Mouse (Mus musculus) inflammation-experienced regulatory T-cells, adult 6 months (primary cell): ENCODE data around the gene Stac3. TPM values are rescaled to one million over a fixed set of nuclear protein-coding genes. Genes with fewer than 3 reads are reported as not detected.

Experiments
- ATAC-seq: one replicate; pipeline ENCODE4 v1.8.0; 2017
- polyA plus RNA-seq, 3 experiments: library from polyadenylated mRNA; unstranded; fragments of 100-300 nt; shearing (Covaris generic); gene quantifications; one replicate each; pipeline ENCODE4 v1.2.1; 2017

Stac3 gene
- polyA plus RNA-seq, 3 experiments from 2014 or later, result 0.35 TPM; not detected in 2

DNA sequence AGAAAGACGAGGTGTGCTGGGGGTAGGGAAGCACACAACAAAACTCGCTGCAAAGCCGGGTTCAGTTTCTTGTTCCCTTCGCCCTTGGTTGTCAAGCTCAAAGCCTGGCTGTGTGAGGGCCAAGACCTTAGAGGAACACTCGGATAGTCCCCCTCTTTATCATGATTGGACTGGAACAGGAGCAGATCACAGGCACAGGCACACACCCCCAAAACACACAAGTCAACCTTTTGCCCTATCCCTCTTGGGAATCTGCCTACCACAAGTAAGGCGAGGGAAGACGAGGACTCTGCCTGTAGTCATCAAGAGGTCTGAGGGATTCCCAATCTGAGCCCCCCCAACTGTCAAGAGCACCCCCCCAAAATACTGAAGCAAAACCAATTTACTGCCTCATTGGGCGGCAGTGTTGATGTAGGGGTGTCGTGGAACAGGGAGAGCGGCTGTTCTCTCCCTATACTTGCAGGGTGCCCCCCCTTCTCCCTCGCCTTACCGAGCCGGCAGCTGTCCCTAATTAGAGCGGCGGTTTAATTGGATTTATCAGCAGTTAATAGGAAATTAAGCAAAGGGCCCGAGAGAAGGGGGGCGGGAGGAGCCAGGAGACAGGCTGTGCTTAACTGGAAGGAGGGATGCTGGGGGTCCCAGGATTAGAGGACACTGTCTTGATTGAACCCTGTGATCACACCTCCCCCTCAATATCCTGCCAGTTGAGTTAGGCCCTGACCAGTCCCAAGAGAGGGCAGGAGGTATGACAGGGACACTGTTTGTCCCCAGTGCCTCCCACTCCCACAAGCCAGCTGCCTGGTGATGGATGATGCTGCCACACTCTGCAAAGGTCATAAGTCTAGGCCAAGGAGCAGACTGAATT is 8.6 kb downstream of the Stac3 start:
- no peak for ATAC-seq

GRCm38 (mm10) chr10:127510895-127511617 is 9.6 kb downstream of the Stac3 start:
- ATAC-seq, result no peak

DNA sequence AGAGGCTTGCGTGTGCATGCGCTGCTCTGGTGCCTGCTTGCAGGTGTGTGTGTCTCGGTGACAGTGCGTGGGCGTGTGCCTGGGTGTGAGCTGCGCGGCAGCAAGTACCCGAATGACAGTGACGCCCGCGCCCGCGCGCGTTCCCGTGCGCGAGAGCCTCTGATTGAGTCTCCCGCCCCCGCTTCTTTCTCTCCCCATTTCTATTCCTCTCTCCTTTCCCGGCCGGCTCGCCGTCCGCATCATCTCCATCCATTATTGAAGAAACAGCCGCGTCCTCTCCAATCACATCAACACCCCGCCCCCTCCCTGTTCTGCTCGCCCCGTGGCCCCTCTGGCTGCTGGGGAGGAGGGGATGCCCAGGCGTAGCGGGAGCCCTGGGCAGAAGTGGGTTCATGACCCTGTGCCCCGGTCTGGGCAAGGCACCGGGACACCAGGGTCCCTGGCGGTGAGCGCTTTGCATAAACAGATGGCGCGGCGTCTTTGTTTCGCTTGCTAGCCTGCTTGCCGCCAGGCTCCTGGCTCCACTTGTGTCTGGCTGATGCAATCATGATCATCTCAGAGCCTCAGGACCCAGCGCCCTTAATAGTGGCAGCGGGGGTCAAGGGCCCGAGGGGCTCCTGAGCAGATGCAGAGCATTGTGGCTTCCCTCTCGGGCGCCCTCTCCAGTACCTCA is 10.3 kb downstream of the Stac3 start:
- ATAC-seq, result peak; percentile 19

GRCm38 (mm10) chr10:127512307-127512666 is 10.8 kb downstream of the Stac3 start:
- ATAC-seq, result peak; percentile 7

DNA sequence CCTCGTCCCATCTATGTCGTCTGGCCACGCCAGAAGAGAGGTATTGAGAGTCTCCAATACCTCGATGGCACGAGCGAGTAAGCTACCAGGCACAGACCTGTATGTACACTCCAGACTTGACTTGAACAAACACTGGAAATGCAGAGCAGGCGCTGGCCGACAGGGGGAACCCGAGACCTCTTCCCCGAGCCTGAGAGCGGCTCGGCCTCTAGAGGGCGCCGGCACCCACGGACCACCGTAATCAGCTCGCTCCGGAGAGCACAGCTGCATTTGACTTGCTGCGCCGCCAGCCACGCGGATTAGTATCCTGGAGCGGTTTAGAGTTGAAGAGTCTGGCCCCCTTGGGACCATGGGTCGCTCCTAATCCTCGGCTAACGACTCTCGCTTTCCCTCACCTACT is 11.3 kb downstream of the Stac3 start:
- ATAC-seq, result peak; percentile 80

DNA sequence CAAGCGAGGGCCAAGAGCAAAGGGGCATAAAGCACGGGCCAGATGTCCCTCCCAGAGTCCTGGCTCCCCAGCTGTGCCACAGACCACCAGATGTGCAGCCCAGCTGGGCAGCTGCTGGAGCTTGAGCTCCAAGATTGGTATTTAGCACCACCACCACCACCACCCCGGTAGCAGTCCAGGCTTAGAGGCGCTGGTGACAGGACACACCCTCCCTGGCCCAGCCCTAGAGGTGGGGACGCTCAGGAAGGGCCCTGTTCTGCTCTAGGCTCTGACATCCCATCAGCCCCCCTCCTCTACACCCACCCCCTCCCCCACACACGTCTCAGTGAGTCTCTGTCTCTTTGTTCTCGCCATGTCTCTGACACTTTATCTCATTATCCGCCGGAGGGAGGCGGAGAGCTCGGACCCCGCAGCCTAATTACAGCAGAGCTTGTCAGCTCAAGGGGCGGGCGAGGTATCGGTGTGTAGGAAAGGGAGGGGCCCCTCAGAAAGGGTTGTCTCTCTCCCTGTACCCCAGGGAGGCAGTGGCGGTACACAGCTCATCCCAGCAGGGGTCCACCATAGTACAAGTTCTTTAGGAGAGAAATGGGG is 12.1 kb downstream of the Stac3 start:
- no peak for ATAC-seq

- ATAC-seq, result no peak
These were observed 12.7 kb downstream of the Stac3 start for GRCm38 (mm10) chr10:127514111-127514698.

DNA sequence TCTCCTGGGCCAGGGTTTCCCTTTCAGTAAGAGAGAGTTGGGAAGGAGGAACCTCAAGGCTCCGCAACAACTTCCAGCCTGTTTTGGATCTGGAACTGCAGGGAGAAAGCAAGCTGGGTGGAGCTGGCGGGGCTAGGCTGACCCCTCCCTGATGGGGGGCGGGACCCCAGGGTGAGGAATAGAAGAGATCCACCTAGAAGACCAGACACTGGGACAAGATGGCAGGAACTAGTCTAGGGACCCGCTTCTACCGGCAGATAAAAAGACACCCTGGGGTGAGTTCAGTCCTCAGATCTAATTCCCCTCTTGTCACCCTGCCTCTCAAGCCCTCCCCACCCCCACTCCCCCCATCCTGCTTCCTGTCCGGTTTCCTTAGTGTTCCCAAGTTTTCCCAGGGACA is 13.3 kb downstream of the Stac3 start, which contains the start of gene Ndufa4l2:
Ndufa4l2 (plus strand) TSS at position 204 of the 400 bp plus-strand sequence.
- ATAC-seq, result no peak

- no peak for ATAC-seq
These were observed 13.9 kb downstream of the Stac3 start for GRCm38 (mm10) chr10:127515271-127515982.

DNA sequence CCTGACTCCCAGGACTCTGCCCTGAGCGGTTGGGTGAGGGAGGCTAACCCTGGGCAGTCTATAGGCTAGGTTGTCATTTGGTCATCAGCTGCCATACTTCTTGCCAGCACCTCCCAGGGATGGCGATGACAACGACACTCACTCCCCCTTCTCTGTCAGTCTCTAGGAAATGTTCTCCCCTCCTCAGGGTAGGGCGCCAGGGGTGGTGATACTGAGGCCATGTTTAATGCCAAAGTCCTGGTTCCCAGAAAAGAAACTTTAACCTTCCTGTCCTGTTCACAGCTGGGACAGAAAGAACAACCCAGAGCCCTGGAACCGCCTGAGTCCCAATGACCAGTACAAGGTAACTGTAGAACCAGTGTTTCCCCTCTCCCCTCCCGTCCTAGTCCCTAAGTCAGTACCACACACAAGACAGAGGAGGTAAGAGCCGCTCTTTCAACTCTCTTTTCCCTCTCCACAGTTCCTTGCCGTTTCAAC is 14.5 kb downstream of the Stac3 start:
- no peak for ATAC-seq

- ATAC-seq, result no peak
These were observed 15.2 kb downstream of the Stac3 start for GRCm38 (mm10) chr10:127516576-127517260.

DNA sequence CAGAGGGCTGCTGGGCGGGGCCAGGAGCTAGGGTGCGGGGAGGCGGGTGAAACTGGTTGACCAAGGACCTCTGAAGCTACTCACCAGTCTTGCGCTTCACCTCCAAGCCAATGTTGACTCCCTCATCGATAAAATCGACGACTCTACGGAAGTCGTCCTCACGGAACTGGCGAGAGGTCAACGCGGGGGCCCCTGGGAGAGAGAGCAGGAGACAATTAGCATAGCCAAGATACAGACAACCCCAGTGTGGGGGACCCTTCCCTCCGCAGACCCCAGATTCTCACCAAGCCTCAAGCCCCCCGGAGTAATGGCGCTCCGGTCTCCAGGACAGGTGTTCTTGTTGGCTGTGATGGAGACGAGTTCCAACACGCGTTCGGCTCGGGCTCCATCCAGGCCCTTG is 16.5 kb downstream of the Stac3 start:
- ATAC-seq, result no peak

DNA sequence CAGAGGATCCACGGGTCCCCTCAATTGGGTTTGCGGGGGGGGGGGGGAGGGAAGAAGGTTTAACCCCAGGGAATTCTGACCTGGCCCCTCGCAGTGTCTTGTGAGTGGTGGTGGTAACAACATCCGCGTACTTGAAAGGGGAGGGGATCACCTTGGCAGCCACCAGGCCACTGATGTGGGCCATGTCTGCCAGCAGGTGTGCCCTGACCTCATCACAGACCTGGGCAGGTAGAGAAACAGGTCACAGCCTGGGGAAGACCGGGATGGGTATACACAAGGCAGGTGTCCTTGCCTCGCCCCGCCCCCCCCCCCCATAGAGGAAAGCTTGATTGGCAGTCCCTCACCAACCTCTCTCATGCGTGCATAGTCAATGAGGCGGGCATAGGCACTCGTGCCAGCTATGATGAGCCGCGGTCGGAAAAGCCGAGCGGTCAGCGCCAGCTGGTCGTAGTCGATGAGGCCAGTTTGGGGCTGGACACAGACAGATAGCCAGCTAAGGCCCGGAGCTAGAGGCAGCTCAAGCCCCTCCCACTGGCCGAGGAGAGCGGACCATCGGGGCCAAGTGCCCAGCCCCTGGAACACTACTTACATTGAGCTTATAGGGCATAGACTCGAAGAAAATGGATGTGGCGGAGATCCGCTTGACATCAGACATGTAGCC is 17.7 kb downstream of the Stac3 start:
- ATAC-seq, result no peak

DNA sequence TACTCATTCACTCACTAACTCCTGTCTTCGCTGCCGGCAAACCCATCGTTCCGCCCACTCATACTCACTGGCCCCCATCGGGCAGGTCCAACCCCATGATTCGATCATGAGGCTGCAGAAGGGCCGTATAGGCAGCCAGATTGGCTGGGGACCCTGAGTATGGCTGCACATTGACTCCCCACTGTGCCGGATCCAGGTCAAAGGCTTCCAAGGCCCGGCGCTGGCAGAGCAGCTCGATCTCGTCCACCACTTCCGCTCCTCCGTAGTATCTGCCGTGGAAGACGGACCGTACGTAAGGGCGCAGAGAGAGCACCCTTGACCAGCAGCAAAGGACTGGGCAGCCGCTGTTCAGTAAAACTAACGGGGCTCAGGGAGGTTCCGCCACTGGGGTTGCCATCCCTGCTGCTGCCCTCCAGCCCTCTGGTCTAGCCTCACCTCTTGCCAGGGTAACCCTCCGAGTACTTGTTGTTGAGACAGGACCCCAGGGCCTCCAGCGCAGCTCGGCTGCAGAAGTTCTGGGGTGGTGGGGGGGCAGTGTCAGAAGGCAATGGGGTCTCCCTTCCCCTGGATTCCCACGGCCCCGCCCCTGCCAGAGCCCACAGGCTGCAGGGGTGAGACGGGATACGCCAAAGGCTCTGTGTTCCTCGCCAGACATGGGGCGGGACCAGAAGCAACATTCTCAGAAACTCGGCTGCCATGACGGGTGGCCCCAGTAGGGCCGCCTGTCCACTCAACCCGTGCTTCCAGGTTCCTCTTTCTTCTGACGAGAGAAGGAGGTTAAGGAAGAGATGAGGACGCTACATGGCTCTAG is 18.6 kb downstream of the Stac3 start:
- no peak for ATAC-seq

DNA sequence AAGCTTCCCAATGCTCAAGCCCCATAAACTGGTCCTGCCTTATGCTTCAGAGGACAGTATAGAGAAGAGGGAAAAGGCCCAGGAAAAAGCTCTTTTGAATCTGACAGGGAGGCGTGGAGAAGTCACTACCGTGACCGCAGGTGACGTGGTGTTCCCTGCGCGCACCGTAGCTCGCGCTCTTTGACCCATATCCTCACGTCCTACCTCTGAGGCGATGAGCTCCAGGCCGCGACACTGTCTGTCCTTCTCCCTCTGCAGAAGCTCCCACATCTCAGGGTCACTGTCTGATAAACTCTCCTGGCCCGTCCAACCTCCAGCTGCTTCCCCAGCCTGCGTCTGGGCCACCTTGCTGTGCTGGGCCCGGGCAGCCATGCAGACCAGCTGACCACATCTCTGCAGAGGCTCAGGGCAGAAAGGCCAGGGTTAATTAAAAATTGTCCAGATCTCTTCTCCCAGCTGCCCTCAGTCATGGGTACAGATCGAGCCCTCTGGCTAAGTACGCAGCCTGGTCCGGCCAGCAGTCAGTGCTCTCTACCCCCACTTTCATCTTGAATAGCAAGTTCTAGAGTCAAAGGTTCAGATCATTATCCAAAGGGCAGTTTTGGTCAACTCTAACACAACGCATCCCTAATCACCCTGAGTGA is 19.4 kb downstream of the Stac3 start:
- ATAC-seq, result no peak

- peak; percentile 41 for ATAC-seq
These were observed 20.2 kb downstream of the Stac3 start for GRCm38 (mm10) chr10:127521611-127522080.

DNA sequence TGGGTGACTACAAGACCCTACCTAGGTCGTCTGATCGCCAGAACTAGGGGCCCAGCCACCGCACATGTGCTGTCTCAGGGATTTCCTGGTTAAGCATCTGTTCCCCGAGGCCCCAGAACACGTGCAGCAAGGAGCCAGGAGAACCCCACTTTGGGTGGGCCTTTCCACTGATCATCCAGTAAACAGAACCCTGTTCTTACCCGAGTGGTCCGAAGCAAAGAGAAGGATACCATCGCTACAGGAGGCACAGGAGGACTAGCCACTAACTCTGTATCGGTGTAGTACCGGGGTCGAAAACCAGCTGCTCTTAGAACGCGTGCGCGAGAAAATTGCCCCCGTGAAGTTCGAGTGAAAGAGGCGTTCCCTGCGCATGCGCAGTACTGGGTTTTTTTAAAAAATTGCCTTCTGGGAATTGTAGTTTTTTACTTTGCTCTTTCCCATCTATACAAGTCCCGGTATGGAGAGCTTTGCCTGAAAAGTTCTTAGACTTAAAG is 20.6 kb downstream of the Stac3 start, which contains the start of gene Shmt2:
Shmt2 (minus strand) TSS at position 357 of the 494 bp plus-strand sequence.
- ATAC-seq, result peak; percentile 67

- ATAC-seq, result no peak
These were observed 23.3 kb downstream of the Stac3 start for GRCm38 (mm10) chr10:127524646-127525255.
